Mouse (Mus musculus) layer of hippocampus, adult 2 months (tissue): ENCODE data around the gene Samd4. TPM values are rescaled to one million over a fixed set of nuclear protein-coding genes. Genes with fewer than 3 reads are reported as not detected.

Experiments
- DNase-seq, 2 experiments: peaks; one replicate each; pipeline ENCODE4 v3.0.0; 2022; ENCODE audit warnings: low spot score in 2 of 2
- H3K27ac ChIP-seq: fragments of 200-600 bp; 2 replicates; pipeline ENCODE4 v1.8.1; 2022
- H3K4me3 ChIP-seq: fragments of 200-600 bp; 2 replicates; pipeline ENCODE4 v1.8.1; 2022; ENCODE audit warnings: mild to moderate bottlenecking
- CTCF ChIP-seq: fragments of 200-600 bp; conservative IDR thresholded peaks from 2 replicates; pipeline ENCODE4 v1.8.1; 2022; ENCODE audit warnings: antibody characterized with exemption, mild to moderate bottlenecking, moderate library complexity
- microRNA-seq, 2 experiments: library from miRNA; unstranded; fragments of <30 nt; microRNA quantifications; one replicate each; pipeline ENCODE4 v1.2.0; 2021
- total RNA-seq, 2 experiments: library from RNA; stranded (reverse); gene quantifications; 2 replicates each; pipeline ENCODE4 v1.2.3; 2021

The Samd4 gene
- total RNA-seq, 2 experiments from 2014 or later: 11.2 to 14.4 TPM

- TF ChIP-seq CTCF: no peak
- H3K27ac ChIP-seq: no peak overlapping the region
- no peak for DNase-seq
Observed at GRCm38 (mm10) chr14:47151306-47151705, 268.7 kb downstream of the Samd4 start.

GRCm38 (mm10) chr14:47154303-47154702 lies 271.6 kb downstream of the Samd4 start:
- Histone ChIP-seq H3K27ac (no peak overlapping the region), H3K4me3 (no peak overlapping the region)
- DNase-seq: no peak
- TF ChIP-seq CTCF: no peak

More at GRCm38 (mm10) chr14:47151306-47151705, 268.7 kb downstream of the Samd4 start:
- no peak overlapping the region for H3K4me3 ChIP-seq

Small RNAs within 50 kb of the gene (microRNA-seq; reads per million reads assigned to microRNA genes)
- gene Mir378c: 0.92 to 1.6 reads per million in 2 experiments

Other genes starting within 250 kb of the Samd4 start
- under 1 TPM; 0.56 to 0.81 TPM for gene Cdkn3, start 122.3 kb upstream of the Samd4 start, total RNA-seq
- gene Cnih1, start 94.4 kb upstream of the Samd4 start, total RNA-seq: 10 to 100 TPM; 70.1 to 79.6 TPM
- 100 to 1,000 TPM; 146 to 161 TPM for gene Gmfb, start 60.6 kb upstream of the Samd4 start, total RNA-seq
- 10 to 100 TPM; 19.2 to 21.1 TPM for gene Cgrrf1, start 50.7 kb upstream of the Samd4 start, total RNA-seq